Mouse (Mus musculus): ENCODE data around the gene Bloc1s1.

- no peak for TF ChIP-seq E2F4 (IDR thresholded peaks at IDR 0.05; ENCODE audit: insufficient read depth)
- peak; percentile 25 for TF ChIP-seq POLR2A (IDR thresholded peaks at IDR 0.05; ENCODE audit: insufficient read length, low read depth)
- TF ChIP-seq MYOD1 (IDR thresholded peaks at IDR 0.05; ENCODE audit: control insufficient read depth in 1 of 3, insufficient read length in 2 of 3, low read depth in 2 of 3), result no peak
- no peak for TF ChIP-seq MAX (IDR thresholded peaks at IDR 0.05; ENCODE audit: low read depth)
- TF ChIP-seq TCF12 (IDR thresholded peaks at IDR 0.05; ENCODE audit: insufficient read depth, poor library complexity, severe bottlenecking), result no peak
Measured at GRCm38 (mm10) chr10:128938974-128939373, 15.1 kb upstream of the Bloc1s1 start.
